Mouse (Mus musculus): ENCODE data around the gene 2310033P09Rik. TPM values are rescaled to one million over a fixed set of nuclear protein-coding genes. Genes with fewer than 3 reads are reported as not detected.

2310033P09Rik gene
- total RNA-seq, 2 experiments from 2014 or later: 15.4 to 36.0 TPM

DNA sequence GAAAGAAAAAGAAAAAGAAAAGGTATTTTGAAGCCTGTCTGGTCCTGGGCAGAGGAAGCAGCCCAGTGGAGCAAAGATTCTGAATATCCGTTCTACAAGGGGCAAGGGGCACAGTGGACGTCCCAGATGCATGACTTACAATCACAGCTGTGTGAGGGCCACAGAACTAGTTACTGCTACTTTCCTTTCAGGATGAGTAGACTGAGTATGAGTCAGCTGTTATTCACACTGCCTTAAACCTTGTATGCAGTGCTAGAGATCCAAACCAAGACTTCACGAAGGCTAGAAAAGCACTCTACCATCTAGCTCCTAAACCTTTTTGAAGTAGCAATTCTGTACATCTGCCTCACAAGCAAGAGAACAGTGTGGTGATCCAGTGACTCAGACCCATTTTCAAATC, 18.1 kb downstream of the 2310033P09Rik start:
- no peak for ATAC-seq (replicated peaks; ENCODE audit: low FRiP score, low TSS enrichment, poor library complexity, severe bottlenecking)

DNA sequence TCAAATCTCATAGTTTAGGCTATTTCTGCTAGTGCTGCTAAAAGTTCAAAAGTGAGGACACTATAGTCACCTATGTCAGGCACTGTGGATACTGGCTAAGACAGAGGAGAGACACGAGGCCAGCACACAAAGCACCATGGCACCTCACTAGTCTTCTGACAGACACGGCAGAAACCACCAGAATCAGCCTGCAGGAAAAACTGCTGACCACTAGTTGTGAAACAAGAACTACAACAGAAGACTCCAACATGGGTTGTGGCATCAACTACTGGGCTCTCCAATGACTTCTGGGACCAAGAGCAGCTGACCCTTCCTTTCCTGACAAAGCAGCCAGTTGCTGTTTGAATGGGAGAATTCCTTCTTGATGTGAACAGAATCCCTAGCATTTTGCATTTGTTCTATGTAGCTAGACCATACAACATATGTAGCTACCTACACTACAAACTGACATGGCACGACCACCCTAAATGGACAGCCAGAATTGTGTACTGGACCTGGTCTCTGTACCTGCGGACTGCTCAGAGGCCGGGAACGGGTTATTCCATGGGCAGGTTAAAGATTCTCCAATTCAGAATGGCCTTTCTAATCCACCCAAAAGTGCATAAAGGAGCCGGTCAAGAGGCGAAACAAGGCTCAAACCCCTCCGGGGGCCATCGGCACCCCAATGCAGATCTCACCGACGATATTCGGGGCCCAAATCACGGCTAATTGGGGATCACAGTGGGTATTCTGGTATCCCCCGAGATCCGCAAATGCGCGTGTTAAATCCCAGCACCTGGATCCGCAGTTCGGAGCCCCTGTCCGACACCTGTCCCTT, 18.9 kb downstream of the 2310033P09Rik start:
- no peak for ATAC-seq (replicated peaks; ENCODE audit: low FRiP score, low TSS enrichment, poor library complexity, severe bottlenecking)

DNA sequence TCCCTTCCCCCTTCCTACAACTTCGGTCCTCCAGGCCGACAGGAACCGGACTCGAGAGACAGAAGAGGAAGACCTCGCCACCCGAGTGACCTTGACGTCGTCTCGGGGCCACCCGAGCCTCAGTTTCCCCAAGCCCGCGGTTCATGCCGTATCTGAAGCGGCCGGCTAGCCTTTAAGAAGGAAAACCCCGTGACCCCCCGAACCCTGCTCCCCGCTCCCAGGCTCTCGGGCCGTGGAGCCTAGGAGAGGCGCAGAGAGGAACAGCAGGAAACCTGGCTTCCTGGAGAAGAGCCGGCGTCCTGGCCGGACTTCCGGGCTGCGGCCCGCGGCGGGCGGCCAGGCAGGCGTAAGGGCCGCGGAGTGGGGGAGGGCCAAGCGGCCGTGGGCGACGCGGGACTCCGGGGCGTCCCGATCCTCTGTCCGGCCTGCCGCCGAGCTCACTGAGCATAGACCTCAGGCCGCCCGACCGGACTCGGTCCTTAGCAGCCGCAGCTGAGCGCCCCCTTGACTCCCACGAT, 19.5 kb downstream of the 2310033P09Rik start:
- peak; percentile 3; the same call in 1 of the 2 replicates for ATAC-seq (replicated peaks; ENCODE audit: low FRiP score, low TSS enrichment, poor library complexity, severe bottlenecking)

DNA sequence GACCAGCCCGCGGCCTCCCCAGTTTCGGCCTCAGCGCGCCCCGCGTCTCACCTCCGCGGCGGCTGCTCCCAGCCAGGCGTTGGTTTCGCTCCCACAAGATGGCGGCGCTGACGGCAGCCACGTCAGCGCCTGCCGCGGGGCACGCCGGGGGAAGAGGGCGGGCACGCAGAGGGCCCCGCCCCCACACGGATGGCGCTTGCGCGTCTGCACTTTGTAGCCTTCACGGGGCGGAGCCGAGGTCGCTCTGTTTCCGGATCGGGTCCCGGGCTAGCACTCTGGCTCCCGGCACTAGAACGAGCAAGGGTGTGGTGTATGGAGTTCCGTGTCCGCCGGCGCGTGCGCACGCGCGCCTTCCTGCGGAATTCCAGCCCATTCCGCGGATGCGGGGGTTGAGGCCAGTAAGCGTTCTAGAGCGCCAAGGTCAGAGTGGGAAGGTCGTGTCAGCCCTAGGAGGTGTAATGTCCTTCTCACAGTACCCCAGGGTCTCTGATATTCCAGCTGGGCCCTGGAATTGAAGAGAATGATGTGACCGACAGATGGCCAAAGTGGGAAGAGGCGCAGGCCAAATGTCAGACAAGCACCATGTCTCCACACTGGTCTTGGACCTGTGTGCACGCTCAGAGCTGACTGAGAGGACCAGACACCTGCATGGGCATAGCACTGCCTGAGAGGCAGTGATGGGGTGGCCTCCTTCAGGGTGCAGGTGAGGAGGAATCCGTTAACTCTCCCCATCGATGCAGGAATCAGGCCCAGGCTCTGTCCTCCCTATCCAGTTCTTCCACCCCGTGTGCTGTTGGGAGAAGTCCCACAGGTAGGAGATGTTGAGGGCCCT, 20.2 kb downstream of the 2310033P09Rik start, which contains the start of gene Arf1:
Gene Arf1, minus strand, starts transcription at position 149 of the 832 bp plus-strand sequence.
- peak; percentile 87 for ATAC-seq (replicated peaks; ENCODE audit: low FRiP score, low TSS enrichment, poor library complexity, severe bottlenecking)

DNA sequence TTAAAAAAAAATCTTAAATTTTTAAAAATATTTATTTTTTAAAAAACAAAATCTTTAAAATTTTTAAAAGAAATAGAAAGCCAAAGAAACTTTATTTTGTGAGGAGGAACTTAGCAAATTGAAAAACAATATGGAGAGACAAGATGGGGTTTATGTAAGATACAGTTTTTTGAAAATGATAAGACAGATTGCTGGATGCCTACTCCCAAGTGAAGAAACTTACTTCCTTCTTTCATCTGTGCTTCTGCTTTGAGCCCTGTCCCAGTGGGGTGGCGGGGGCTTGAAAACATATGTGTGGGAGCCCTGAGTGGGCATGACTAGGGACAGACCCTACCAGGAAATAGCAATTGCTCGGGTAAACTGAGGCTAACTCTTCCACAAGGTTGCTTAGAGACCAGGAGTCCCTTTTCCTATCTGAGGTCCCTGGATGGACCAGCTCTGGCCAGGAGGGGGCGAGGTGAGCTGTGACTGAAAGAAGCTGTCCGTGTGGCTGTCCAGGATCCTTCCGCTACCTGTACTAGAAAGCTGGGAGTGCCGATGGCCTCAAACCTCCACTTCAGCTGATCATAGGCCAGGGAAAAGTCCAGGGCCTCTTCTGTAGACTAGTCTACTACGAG, 22.1 kb downstream of the 2310033P09Rik start:
- peak; percentile 45; the same call in 1 of the 2 replicates for ATAC-seq (replicated peaks; ENCODE audit: low FRiP score, low TSS enrichment, poor library complexity, severe bottlenecking)

DNA sequence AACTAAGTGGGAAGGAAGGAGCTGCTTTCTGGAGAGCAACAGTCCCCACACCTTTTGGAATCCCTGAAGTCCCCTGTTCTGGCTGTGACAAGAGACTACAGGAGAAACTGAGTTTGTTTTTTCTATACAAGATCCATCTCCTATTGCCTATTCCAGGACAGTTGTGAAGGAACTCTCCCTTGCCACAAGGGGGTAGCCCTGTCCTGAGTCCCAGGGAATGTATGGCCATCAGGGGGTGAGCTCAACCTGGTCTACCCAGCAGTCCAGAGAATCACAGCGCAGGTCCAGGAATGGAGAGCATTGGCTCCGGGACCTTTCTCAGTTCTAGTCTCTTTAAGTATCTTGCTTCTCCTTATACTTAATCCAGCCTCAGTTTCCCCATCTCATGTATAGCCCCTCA, 24.7 kb downstream of the 2310033P09Rik start:
- ATAC-seq (replicated peaks; ENCODE audit: low FRiP score, low TSS enrichment, poor library complexity, severe bottlenecking): no peak

DNA sequence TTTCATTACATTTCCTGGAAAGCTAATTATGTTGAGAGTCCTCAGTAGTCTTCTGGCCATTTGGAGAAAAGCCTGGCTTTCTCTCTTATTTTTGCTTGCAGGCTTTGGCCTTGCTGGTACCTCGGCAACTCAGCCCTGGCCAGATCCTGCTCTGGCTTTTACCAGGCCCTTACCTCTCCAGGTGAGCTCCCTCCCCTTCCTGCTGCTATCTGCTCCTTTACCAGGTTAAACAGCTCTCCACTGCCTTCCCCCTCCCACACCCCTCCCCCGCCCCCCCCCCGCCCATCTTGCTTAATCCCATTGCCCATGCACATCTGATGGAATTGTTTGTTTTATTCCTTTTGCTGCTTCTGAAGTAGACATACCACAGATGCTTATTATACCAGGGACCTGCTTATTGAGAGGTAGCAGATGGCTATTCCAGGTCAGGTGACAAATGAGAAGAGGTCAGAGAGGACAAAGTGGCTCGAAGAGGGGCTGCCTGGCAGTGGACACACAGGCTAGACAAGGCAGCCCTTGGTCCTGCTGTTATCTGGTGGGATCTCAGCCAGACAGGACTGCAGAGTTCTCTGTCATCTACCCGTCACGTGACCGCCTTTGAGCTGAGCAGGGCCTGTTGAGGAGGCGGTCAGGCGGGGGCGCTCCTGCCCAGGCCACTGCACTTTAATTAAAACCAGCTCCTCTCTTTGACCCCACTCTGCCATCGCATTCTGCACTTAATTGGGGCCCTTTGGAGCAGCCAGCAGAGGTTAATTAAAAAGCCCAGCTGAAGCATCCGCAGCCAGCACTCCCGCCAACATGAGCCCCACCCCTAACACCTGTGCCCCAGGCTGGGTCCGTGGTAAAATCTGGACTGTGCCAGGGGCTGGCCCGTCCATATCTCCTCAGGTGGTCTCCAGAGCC, 30.7 kb downstream of the 2310033P09Rik start:
- peak; percentile 80 for ATAC-seq (replicated peaks; ENCODE audit: low FRiP score, low TSS enrichment, poor library complexity, severe bottlenecking)

DNA sequence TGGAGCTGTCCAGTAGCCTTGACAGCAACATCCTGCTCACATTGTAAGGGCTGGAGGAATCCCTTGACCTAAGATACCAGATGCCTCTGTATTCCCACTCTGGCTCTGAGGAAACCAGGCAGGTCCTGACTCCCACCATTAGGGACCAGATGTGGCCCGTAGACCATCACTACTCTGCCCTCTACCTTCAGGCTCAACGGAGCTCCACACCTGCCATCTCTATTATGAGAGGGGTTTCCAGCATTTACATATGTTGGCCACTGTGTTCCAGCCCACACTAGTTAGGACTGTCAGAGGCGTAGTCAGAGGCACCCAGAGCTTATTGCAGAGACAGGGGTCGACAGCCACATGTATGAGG, 31.3 kb downstream of the 2310033P09Rik start:
- ATAC-seq (replicated peaks; ENCODE audit: low FRiP score, low TSS enrichment, poor library complexity, severe bottlenecking): no peak

DNA sequence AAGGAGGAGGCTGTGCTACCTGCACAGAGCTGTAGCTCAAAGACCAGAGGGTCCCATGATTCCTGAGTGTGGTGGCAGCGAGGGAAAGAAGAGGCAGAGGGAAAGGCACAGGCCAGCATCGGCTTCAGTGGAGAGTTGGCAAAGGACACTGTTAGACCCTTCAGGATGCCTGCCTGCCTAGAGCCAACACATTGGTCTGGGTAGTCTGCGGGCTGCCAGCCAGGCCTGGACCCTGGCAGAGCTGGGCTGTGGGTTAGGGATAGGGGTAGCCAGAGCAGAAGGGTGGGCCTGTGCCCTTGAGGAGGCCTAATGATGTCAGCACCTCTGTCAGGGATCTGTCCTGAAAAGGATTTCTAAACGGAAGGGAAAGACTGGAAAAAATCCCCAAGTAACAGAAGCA, 31.7 kb downstream of the 2310033P09Rik start:
- no peak for ATAC-seq (replicated peaks; ENCODE audit: low FRiP score, low TSS enrichment, poor library complexity, severe bottlenecking)

DNA sequence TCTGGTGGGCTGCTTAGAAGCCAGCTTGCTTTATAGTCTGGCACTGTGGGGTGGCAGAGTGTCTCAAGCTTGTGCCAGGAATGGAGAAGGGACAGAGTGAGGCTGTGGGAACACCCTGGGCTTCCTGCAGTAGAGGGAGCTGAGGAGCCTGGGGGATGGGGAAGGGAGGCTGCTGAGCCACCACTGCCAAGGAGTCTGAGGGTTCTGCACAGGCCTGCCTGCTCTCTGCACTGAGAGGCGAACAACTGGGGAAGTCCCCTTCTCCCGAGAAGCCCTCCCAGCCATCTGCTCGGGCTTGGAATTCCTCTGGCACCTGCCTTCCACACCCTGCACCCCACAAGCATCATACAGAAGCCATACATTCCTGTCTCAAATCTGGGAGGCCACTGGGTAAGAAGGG, 33.7 kb downstream of the 2310033P09Rik start:
- no peak for ATAC-seq (replicated peaks; ENCODE audit: low FRiP score, low TSS enrichment, poor library complexity, severe bottlenecking)

DNA sequence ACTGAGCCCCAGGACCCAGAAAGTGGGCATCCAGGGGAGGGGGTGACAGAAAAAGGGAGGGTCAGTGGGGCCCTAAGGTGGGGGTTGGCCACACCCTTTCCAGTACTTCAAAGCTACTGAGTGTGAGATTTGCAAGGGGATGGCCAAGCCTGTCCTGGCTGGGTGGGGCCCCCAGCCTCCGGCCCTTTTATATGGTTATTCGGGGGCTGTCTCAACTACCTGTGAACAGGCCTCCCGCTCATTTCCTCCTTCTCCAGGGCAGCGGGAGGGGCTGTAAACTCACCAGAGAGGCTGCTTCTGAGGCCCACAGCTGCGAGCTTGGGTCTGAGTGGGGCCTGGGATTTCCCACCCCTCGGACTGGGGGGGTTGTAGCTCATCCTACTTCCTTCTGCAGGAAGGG, 35.7 kb downstream of the 2310033P09Rik start:
- no peak for ATAC-seq (replicated peaks; ENCODE audit: low FRiP score, low TSS enrichment, poor library complexity, severe bottlenecking)

DNA sequence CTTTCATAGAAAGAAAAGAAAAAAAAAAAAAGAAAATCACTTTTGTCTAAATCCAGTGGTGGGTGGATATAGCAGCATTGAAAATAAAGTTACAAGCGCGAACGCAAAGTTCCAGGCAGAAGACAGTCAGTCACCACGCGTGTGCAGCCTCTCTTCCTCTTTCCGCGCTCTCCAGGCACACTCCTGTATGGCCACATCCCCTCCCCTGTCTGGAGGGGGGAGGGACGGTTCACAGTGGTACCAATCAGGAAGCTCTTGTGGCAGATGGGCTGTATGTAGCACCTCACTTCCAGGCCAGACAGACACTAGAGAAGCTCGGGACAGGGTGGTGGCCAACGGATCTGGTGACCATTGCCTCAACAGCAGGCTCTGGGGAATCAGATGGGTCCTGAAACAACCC, 40.0 kb downstream of the 2310033P09Rik start:
- ATAC-seq (replicated peaks; ENCODE audit: low FRiP score, low TSS enrichment, poor library complexity, severe bottlenecking): no peak

DNA sequence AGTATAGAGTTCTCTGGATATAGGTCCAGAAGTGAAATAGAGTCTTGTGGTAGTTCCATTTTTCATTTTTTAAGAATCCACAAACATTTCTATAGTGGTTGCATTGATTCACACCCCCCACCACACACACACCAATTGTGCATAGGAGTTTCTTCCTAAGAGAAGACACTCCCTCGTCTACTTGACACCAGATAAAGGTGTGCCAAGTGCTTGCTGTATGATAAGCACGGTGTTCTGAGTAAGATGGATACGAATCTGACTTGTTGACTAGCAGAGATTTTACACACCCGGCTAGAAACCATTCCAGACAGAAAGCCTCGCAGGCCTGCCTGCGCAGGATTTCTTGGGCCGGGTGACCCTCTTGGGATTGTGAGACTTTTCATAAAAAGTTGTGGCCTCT, 51.5 kb downstream of the 2310033P09Rik start:
- ATAC-seq (replicated peaks; ENCODE audit: low FRiP score, low TSS enrichment, poor library complexity, severe bottlenecking): no peak

Other genes with a start within 250 kb of the 2310033P09Rik start
- gene Trim11, start 230.2 kb upstream of the 2310033P09Rik start, total RNA-seq (2014; fragmentation: Nextera tagmentation): 22.7 and 28.2 TPM in 2 replicates
- gene Trim11, start 230.2 kb upstream of the 2310033P09Rik start, total RNA-seq (2017): 13.9 and 19.2 TPM in 2 replicates
- gene Obscn, start 71.9 kb upstream of the 2310033P09Rik start, total RNA-seq (2014; fragmentation: Nextera tagmentation): 0.37 and 0.52 TPM in 2 replicates
- under 0.01 and 0.23 TPM in 2 replicates for gene Obscn, start 71.9 kb upstream of the 2310033P09Rik start, total RNA-seq (2017)
- 14.3 and 26.1 TPM in 2 replicates for gene Iba57, start 44.6 kb upstream of the 2310033P09Rik start, total RNA-seq (2014; fragmentation: Nextera tagmentation)
- gene Iba57, start 44.6 kb upstream of the 2310033P09Rik start, total RNA-seq (2017): 11.2 and 11.9 TPM in 2 replicates
- gene Gjc2, start 25.1 kb upstream of the 2310033P09Rik start, total RNA-seq (2014; fragmentation: Nextera tagmentation): 0.55 TPM in 1 of 2 replicates, not detected in the other
- not detected in 2 replicates for gene Gjc2, start 25.1 kb upstream of the 2310033P09Rik start, total RNA-seq (2017)
- 72.9 and 91.5 TPM in 2 replicates for gene Guk1, start 16.1 kb upstream of the 2310033P09Rik start, total RNA-seq (2014; fragmentation: Nextera tagmentation)
- 52.0 and 72.3 TPM in 2 replicates for gene Guk1, start 16.1 kb upstream of the 2310033P09Rik start, total RNA-seq (2017)
- gene Mrpl55, start 5.8 kb upstream of the 2310033P09Rik start, total RNA-seq (2014; fragmentation: Nextera tagmentation): 49.2 and 76.8 TPM in 2 replicates
- 57.4 and 106 TPM in 2 replicates for gene Mrpl55, start 5.8 kb upstream of the 2310033P09Rik start, total RNA-seq (2017)
- gene Arf1, start 19.9 kb downstream of the 2310033P09Rik start, total RNA-seq (2014; fragmentation: Nextera tagmentation): 163 and 217 TPM in 2 replicates
- 282 and 284 TPM in 2 replicates for gene Arf1, start 19.9 kb downstream of the 2310033P09Rik start, total RNA-seq (2017)
- gene Wnt3a, start 82.4 kb downstream of the 2310033P09Rik start, total RNA-seq (2014; fragmentation: Nextera tagmentation): not detected in 2 replicates
- gene Wnt3a, start 82.4 kb downstream of the 2310033P09Rik start, total RNA-seq (2017): not detected in 2 replicates
- gene Wnt9a, start 98.6 kb downstream of the 2310033P09Rik start, total RNA-seq (2014; fragmentation: Nextera tagmentation): not detected in 2 replicates
- not detected in 2 replicates for gene Wnt9a, start 98.6 kb downstream of the 2310033P09Rik start, total RNA-seq (2017)
- not detected in 2 replicates for gene Prss38, start 167.3 kb downstream of the 2310033P09Rik start, total RNA-seq (2014; fragmentation: Nextera tagmentation)
- gene Prss38, start 167.3 kb downstream of the 2310033P09Rik start, total RNA-seq (2017): not detected in 2 replicates
- 10.2 and 12.8 TPM in 2 replicates for gene Jmjd4, start 241.7 kb downstream of the 2310033P09Rik start, total RNA-seq (2014; fragmentation: Nextera tagmentation)
- 7.4 and 10.3 TPM in 2 replicates for gene Jmjd4, start 241.7 kb downstream of the 2310033P09Rik start, total RNA-seq (2017)
- 8.7 and 11.5 TPM in 2 replicates for gene Snap47, start 242.9 kb downstream of the 2310033P09Rik start, total RNA-seq (2014; fragmentation: Nextera tagmentation)
- 9.0 and 9.6 TPM in 2 replicates for gene Snap47, start 242.9 kb downstream of the 2310033P09Rik start, total RNA-seq (2017)

Data from megakaryocyte-erythroid progenitor cell, adult 5-6 weeks (primary cell).